Mouse (Mus musculus): ENCODE measurements around the gene Rab8b.

GRCm38 (mm10) chr9:66915869-66916785 lies 3.4 kb downstream of the Rab8b start:
- TF ChIP-seq EP300 (IDR thresholded peaks at IDR 0.05; ENCODE audit: low read depth), result peak; percentile 91
- TF ChIP-seq CTCF (IDR thresholded peaks at IDR 0.05; ENCODE audit: low read depth), result no peak
